Mouse (Mus musculus): Measurements from ENCODE around the gene Stat3. TPM values are rescaled to one million over a fixed set of nuclear protein-coding genes. Genes with fewer than 3 reads are reported as not detected.

Gene Stat3
- total RNA-seq, 4 experiments from 2014 or later = 84.0 to 116 (median 95.7) TPM

DNA sequence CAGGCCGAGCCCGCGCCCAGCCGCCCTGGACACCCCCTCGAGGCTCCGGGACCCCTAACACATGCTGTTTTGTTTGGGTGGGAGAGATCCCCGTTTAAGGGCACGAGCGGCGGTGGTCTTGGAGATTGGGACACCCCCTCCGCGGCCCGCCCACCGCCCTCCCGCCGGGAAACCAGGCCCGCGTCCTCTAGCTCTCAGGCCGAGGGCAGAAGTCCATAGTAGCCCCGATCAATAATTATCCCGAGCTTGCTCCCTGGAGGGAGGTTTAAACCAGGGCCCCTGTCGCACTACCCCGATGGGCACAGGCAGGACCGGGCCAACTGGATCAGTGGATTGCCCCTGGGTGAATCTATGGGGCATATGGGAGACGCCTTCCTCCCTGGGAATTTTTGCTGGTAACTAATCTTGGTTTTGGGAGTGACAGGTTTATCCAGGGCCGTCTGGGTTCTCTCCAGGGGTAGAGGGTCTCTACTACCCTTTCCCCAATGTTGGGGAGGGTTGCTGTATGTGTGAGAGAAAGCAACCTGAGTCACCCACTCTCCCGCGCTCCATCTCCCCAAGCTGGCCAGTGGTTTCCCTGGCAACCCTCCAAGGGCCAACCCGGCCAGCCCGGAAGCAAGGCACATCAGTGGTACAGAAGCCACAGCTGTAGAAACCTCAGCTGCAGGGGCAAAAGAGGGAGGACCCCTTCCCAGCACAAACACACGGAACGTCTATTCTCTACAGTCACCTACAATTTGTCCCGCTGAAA lies 88.4 kb downstream of the Stat3 start:
- DNase-seq = peak; percentile 59

DNA sequence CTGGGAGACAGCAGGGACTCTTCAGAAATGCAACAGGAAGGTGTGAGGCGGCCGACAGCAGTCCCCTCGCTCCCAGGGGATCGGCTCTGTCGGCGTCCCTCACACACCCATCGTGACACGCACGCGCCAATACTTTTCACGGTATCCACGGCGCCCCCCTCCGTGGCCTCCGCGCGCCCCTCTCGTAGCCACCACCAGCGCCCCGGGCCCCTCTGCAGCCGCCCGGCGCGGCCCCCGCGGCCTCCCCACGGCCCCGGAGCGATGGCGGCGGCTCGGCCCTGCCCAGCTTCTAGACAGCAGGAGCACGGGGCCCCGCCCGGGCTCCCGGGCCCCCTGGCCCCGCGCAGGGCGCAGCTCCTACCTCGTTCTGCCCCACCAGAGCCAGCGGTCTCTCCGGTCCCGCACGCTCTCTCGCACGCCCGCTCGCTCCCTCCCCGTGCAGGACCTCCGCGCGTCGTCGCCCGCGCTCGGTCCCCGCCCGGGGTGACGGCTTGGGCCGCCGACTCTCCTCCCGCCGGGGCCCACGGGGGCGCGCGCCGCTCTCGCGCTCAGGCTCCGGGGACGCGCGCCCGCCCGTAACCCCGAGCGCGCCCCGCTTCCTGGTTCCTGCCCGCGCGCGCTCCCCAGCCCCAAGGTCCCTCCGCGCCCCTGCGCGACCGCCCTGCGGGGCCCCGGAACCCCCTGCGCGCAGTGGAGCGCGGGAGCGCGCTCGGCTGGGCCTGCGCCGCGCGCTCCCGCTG lies 89.1 kb downstream of the Stat3 start, which contains the start of gene Stat5b:
TSS of gene Stat5b (minus strand) at position 687 of the 740 bp plus-strand sequence.
- DNase-seq = peak; percentile 56

GRCm38 (mm10) chr11:100849456-100850037 lies 89.8 kb downstream of the Stat3 start:
- no peak for DNase-seq

- DNase-seq = no peak
Measured at GRCm38 (mm10) chr11:100848789-100849379, 90.5 kb downstream of the Stat3 start.

GRCm38 (mm10) chr11:100848080-100848479 lies 91.3 kb downstream of the Stat3 start:
- DNase-seq = no peak

- DNase-seq = no peak
Measured at GRCm38 (mm10) chr11:100847572-100847971, 91.8 kb downstream of the Stat3 start.

GRCm38 (mm10) chr11:100845793-100846192 lies 93.5 kb downstream of the Stat3 start:
- DNase-seq = no peak

DNA sequence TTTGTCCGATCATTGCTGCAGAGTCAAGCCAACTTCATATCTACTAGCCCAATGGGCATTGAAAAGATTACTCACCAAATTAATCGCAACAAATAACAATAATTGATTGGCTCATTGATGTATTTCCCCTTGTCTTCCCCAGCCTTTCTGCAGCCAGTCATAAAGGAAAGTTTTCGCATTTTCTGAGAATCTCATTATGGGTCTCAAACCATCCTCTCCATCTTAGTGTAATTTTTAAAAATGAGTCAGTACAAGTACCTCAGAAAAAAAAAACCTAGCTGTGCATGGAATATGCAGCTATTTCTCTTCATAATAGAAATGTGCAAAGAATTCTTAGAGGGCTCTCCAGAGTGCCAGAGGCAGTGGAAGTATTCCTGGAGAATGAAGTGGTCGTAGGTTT lies 95.2 kb downstream of the Stat3 start:
- DNase-seq = no peak

DNA sequence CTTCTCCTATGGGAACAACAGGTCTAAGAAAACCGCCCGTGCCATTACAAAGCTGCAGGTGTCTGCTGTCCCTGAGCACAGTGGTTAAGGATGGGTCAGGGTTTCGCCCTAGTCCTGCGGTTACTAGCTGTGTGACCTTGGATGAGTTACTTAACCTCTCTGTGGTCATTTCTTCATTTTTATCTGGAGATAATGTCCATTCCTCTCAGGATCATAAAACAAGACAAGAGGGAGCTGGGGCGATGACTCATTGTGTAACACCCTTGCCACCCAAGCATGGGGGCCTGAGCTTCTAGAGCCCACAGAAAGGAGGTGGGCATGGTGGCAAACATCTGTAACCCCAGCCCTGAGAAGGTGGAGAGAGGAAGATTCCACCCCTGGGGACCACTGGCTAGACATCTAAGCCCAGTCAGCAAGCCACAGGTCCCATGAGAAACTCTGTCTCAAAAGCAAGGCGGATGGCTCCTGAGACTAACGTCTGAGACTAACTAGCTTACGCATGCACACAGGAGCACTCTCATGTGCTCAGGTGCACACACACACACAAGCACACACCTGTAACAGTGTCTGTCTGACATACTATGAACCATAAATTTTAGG lies 96.2 kb downstream of the Stat3 start:
- no peak for DNase-seq

GRCm38 (mm10) chr11:100842025-100842424 lies 97.3 kb downstream of the Stat3 start:
- no peak for DNase-seq

DNA sequence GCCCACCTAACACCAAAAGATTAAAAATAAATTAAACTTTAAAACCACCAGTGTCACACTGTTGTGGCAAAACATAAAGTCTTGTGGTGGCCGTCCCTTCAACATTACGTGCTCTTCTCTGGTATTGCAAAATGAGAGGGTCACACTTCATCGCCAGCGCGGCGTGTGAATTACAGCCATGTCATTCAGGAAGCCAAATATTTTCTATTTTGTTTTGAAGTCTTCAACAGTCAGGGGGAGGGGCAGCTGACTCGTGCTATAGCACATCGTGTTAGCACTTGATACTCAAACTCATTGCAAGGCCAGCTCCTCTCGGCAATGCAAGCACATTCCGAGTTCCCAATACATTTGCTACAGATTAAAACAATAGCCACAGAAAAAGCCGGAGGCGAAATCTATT lies 98.5 kb downstream of the Stat3 start:
- no peak for DNase-seq

DNA sequence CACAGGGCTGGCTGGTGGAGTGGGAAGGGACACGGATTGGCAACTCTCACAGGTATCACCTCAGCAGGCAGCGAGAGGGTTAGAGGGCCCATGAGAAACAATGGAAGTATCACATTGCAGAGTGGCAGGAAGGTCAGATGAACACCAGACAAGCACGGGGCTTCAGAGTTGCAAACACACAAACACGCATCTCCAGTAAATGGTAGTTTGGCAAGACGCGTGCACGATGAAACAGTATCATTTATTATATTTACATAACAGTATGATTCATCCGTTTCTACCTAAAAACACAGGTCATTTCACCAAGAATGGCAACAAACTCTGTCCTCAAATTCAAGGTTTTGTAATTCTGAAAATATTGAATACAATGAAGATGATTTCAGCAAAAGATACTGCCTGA lies 99.8 kb downstream of the Stat3 start:
- no peak for DNase-seq

DNA sequence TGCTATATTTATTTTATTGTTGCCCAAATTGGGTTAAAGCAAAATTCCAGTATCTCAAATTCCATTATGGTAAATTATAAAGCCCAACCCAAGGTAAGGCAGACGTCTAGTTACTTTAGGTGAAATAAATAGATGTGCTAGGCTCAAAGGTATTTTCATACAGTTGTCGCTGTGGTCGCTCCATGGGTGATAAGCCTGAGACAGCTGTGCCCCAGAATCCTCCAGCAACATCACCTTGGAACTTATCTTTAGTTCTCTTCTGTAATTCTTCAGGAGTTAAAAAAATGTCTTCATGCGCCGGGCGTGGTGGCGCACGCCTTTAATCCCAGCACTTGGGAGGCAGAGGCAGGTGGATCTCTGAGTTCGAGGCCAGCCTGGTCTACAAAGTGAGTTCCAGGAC lies 100.4 kb downstream of the Stat3 start:
- no peak for DNase-seq

- no peak for DNase-seq
Measured at GRCm38 (mm10) chr11:100836923-100837702, 102.2 kb downstream of the Stat3 start.

Other genes starting within 250 kb of the Stat3 start
- gene Zfp385c, start 247.1 kb downstream of the Stat3 start, total RNA-seq (2022) = 1 to 10 TPM in 1 of 4 experiments, under 1 TPM in 3; 0.29 to 3.4 (median 0.66) TPM
- gene Dhx58, start 235.3 kb downstream of the Stat3 start, total RNA-seq (2022) = 100 to 1,000 TPM in 1 of 4 experiments, 10 to 100 TPM in 3; 56.4 to 143 (median 79.7) TPM
- 10 to 100 TPM; 43.3 to 57.7 (median 52.2) TPM for gene Kat2a, start 227.1 kb downstream of the Stat3 start, total RNA-seq (2022)
- under 1 TPM in 1 of 4 experiments, not detected in 3; 0.59 TPM for gene Hspb9, start 225.7 kb downstream of the Stat3 start, total RNA-seq (2022)
- 100 to 1,000 TPM; 183 to 210 (median 190) TPM for gene Rab5c, start 201.3 kb downstream of the Stat3 start, total RNA-seq (2022)
- under 1 TPM; 0.15 to 0.31 (median 0.23) TPM for gene Kcnh4, start 179.6 kb downstream of the Stat3 start, total RNA-seq (2022)
- gene Hcrt, start 176.6 kb downstream of the Stat3 start, total RNA-seq (2022) = not detected
- gene Ghdc, start 168.6 kb downstream of the Stat3 start, total RNA-seq (2022) = 10 to 100 TPM; 23.1 to 26.4 (median 24.7) TPM
- 10 to 100 TPM; 64.5 to 92.1 (median 73.7) TPM for gene Stat5b, start 88.8 kb downstream of the Stat3 start, total RNA-seq (2022)
- 10 to 100 TPM; 30.6 to 60.4 (median 41.2) TPM for gene Stat5a, start 80.2 kb downstream of the Stat3 start, total RNA-seq (2022)
- 100 to 1,000 TPM; 321 to 363 (median 344) TPM for gene Cavin1, start 31.3 kb upstream of the Stat3 start, total RNA-seq (2022)
- 100 to 1,000 TPM; 155 to 222 (median 186) TPM for gene Atp6v0a1, start 69.9 kb upstream of the Stat3 start, total RNA-seq (2022)
- gene Naglu, start 130.5 kb upstream of the Stat3 start, total RNA-seq (2022) = 10 to 100 TPM; 45.3 to 51.8 (median 49.6) TPM
- gene Hsd17b1, start 138.9 kb upstream of the Stat3 start, total RNA-seq (2022) = 1 to 10 TPM; 1.7 to 2.4 (median 2.0) TPM
- gene Coasy, start 143.0 kb upstream of the Stat3 start, total RNA-seq (2022) = 100 to 1,000 TPM in 2 of 4 experiments, 10 to 100 TPM in 2; 70.8 to 104 (median 89.9) TPM
- 10 to 100 TPM; 38.1 to 69.0 (median 47.6) TPM for gene Mlx, start 147.7 kb upstream of the Stat3 start, total RNA-seq (2022)
- 1 to 10 TPM; 3.6 to 5.9 (median 4.2) TPM for gene Psmc3ip, start 155.9 kb upstream of the Stat3 start, total RNA-seq (2022)
- gene Retreg3, start 180.4 kb upstream of the Stat3 start, total RNA-seq (2022) = 10 to 100 TPM; 48.0 to 56.4 (median 50.8) TPM
- 10 to 100 TPM; 34.2 to 43.3 (median 36.8) TPM for gene Tubg1, start 180.4 kb upstream of the Stat3 start, total RNA-seq (2022)
- gene Tubg2, start 216.4 kb upstream of the Stat3 start, total RNA-seq (2022) = 10 to 100 TPM in 2 of 4 experiments, 1 to 10 TPM in 2; 6.1 to 11.1 (median 9.9) TPM
- 1 to 10 TPM; 5.7 to 7.4 (median 6.4) TPM for gene Cntnap1, start 231.0 kb upstream of the Stat3 start, total RNA-seq (2022)
- 10 to 100 TPM; 26.9 to 44.3 (median 30.4) TPM for gene Plekhh3, start 231.8 kb upstream of the Stat3 start, total RNA-seq (2022)
- under 1 TPM; 0.15 to 0.70 (median 0.36) TPM for gene Ccr10, start 235.9 kb upstream of the Stat3 start, total RNA-seq (2022)

Data from adrenal gland, adult 8-10 months (tissue).